Mouse (Mus musculus) CH12.LX (cell line): Measurements from ENCODE around the gene Pbrm1. TPM values are rescaled to one million over a fixed set of nuclear protein-coding genes. Genes with fewer than 3 reads are reported as not detected.
A peak's percentile ranks its signal among the peaks of the same experiment; 100 is the strongest.

Source experiments
- DNase-seq: peaks from one replicate; pipeline ENCODE4 v3.0.0-alpha.2; 2013; ENCODE audit errors: extremely low read depth
- H3K27ac ChIP-seq: 2 replicates; pipeline ENCODE4 v1.5.1; 2012; ENCODE audit warnings: low read depth, mild to moderate bottlenecking, control low read depth, moderate library complexity; ENCODE audit not compliant: insufficient read depth
- H3K27me3 ChIP-seq: replicated peaks from 2 replicates; pipeline ENCODE3; 2012; ENCODE audit warnings: inconsistent platforms
- H3K36me3 ChIP-seq, 2 experiments: replicated peaks in 1 of 2; 2 replicates each; pipeline versions ENCODE3 to v1.6.1; 2012; ENCODE audit warnings: inconsistent platforms in 1 of 2, low read length in 1 of 2, mild to moderate bottlenecking in 1 of 2, mixed read lengths in 1 of 2, moderate library complexity in 1 of 2; ENCODE audit not compliant: control insufficient read depth in 1 of 2, insufficient read depth in 1 of 2
- H3K4me1 ChIP-seq, 2 experiments: 2 replicates each; pipeline ENCODE4 v1.6.1; 2012; ENCODE audit warnings: inconsistent platforms in 1 of 2, moderate library complexity in 1 of 2; ENCODE audit not compliant: insufficient read depth in 2 of 2, control insufficient read depth in 1 of 2
- H3K4me2 ChIP-seq: 2 replicates; pipeline ENCODE4 v1.6.1; 2012; ENCODE audit warnings: low read depth, mild to moderate bottlenecking, control low read depth; ENCODE audit not compliant: poor library complexity, insufficient read depth, severe bottlenecking
- H3K4me3 ChIP-seq, 3 experiments: fragments of 150-350 bp in 1 of 3; sonication (generic) in 1 of 3; replicated peaks in 1 of 3; 2 replicates each; pipeline versions ENCODE3 to v1.5.1; 2011 to 2012; ENCODE audit warnings: low read depth in 2 of 3, low read length in 2 of 3, mild to moderate bottlenecking in 2 of 3, moderate library complexity in 2 of 3, control low read depth in 1 of 3, improper control_type of control experiment in 1 of 3, inconsistent platforms in 1 of 3, mixed read lengths in 1 of 3; ENCODE audit not compliant: poor library complexity in 1 of 3
- H3K79me2 ChIP-seq: replicated peaks from 2 replicates; pipeline ENCODE4 v1.6.1; 2012; ENCODE audit warnings: mild to moderate bottlenecking, moderate library complexity; ENCODE audit not compliant: control insufficient read depth, poor library complexity, insufficient read depth, severe bottlenecking; ENCODE audit errors: extremely low read depth
- H3K9ac ChIP-seq: 2 replicates; pipeline ENCODE4 v1.6.1; 2012; ENCODE audit warnings: low read depth, mild to moderate bottlenecking, control low read depth, moderate library complexity; ENCODE audit not compliant: insufficient read depth
- H3K9me3 ChIP-seq: replicated peaks from 2 replicates; pipeline ENCODE3; 2012; ENCODE audit warnings: low read length, inconsistent platforms, mixed read lengths
- BHLHE40 ChIP-seq: IDR thresholded peaks from 2 replicates; pipeline ENCODE4 v1.6.1; 2011; ENCODE audit warnings: mild to moderate bottlenecking, low read depth, low read length, improper control_type of control experiment
- CHD1 ChIP-seq: IDR thresholded peaks from 2 replicates; pipeline ENCODE4 v1.6.1; 2012; ENCODE audit warnings: low read depth, low read length, improper control_type of control experiment, inconsistent platforms
- CHD2 ChIP-seq: IDR thresholded peaks from 2 replicates; pipeline ENCODE4 v1.6.1; 2011; ENCODE audit warnings: low read length, improper control_type of control experiment
- CTCF ChIP-seq, 2 experiments: IDR thresholded peaks in 1 of 2; conservative IDR thresholded peaks in 1 of 2; 2 replicates each; pipeline ENCODE4 v1.5.1; 2011 to 2012; ENCODE audit warnings: low read depth in 2 of 2, low read length in 2 of 2, improper control_type of control experiment in 1 of 2, inconsistent platforms in 1 of 2, mild to moderate bottlenecking in 1 of 2, moderate library complexity in 1 of 2
- E2F4 ChIP-seq: IDR thresholded peaks from 2 replicates; pipeline ENCODE4 v1.6.1; 2011; ENCODE audit warnings: low read depth, low read length, improper control_type of control experiment; ENCODE audit not compliant: insufficient replicate concordance
- ELF1 ChIP-seq: IDR thresholded peaks from 2 replicates; pipeline ENCODE4 v1.6.1; 2014; ENCODE audit warnings: low read depth, mild to moderate bottlenecking, inconsistent platforms, low read length, improper control_type of control experiment
- EP300 ChIP-seq: IDR thresholded peaks from 2 replicates; pipeline ENCODE4 v1.6.1; 2011; ENCODE audit warnings: low read length, improper control_type of control experiment
- ETS1 ChIP-seq: conservative IDR thresholded peaks from 2 replicates; pipeline ENCODE4 v1.6.1; 2012; ENCODE audit warnings: low read depth, mild to moderate bottlenecking, inconsistent platforms, low read length, improper control_type of control experiment, moderate library complexity
- GABPA ChIP-seq: IDR thresholded peaks from 2 replicates; pipeline ENCODE4 v1.6.1; 2012; ENCODE audit warnings: low read depth, low read length, improper control_type of control experiment, inconsistent platforms; ENCODE audit not compliant: insufficient replicate concordance
- HCFC1 ChIP-seq: IDR thresholded peaks from 2 replicates; pipeline ENCODE4 v1.6.1; 2012; ENCODE audit warnings: low read depth, mild to moderate bottlenecking, inconsistent platforms, low read length, improper control_type of control experiment
- IRF4 ChIP-seq: IDR thresholded peaks from 2 replicates; pipeline ENCODE4 v1.6.1; 2014; ENCODE audit warnings: low read depth, mild to moderate bottlenecking, inconsistent platforms, low read length, improper control_type of control experiment
- JUN ChIP-seq: IDR thresholded peaks from 2 replicates; pipeline ENCODE4 v1.6.1; 2011; ENCODE audit warnings: low read depth, mild to moderate bottlenecking, low read length, improper control_type of control experiment, moderate library complexity; ENCODE audit not compliant: insufficient read depth
- KAT2A ChIP-seq: IDR thresholded peaks from 2 replicates; pipeline ENCODE4 v1.6.1; 2012; ENCODE audit warnings: low read length, improper control_type of control experiment, inconsistent platforms; ENCODE audit not compliant: insufficient replicate concordance
- MAX ChIP-seq: IDR thresholded peaks from 2 replicates; pipeline ENCODE4 v1.6.1; 2011; ENCODE audit warnings: low read length, improper control_type of control experiment
- MEF2A ChIP-seq: IDR thresholded peaks from 2 replicates; pipeline ENCODE4 v1.6.1; 2014; ENCODE audit warnings: low read depth, mild to moderate bottlenecking, inconsistent platforms, low read length, improper control_type of control experiment, borderline replicate concordance
- MXI1 ChIP-seq: IDR thresholded peaks from 2 replicates; pipeline ENCODE4 v1.6.1; 2011; ENCODE audit warnings: mild to moderate bottlenecking, low read depth, low read length, improper control_type of control experiment
- MYC ChIP-seq: IDR thresholded peaks from 2 replicates; pipeline ENCODE4 v1.6.1; 2011; ENCODE audit warnings: low read depth, mild to moderate bottlenecking, improper control_type of control experiment, low read length
- NELFE ChIP-seq: IDR thresholded peaks from 2 replicates; pipeline ENCODE4 v1.6.1; 2011; ENCODE audit warnings: low read depth, low read length, improper control_type of control experiment
- POLR2A ChIP-seq: IDR thresholded peaks from 2 replicates; pipeline ENCODE4 v1.6.1; 2011; ENCODE audit warnings: low read depth, mild to moderate bottlenecking, improper control_type of control experiment, low read length
- POLR2AphosphoS2 ChIP-seq: IDR thresholded peaks from 2 replicates; pipeline ENCODE4 v1.6.1; 2011; ENCODE audit warnings: low read depth, low read length, improper control_type of control experiment
- RAD21 ChIP-seq: IDR thresholded peaks from 2 replicates; pipeline ENCODE4 v1.6.1; 2011; ENCODE audit warnings: low read depth, mild to moderate bottlenecking, low read length, improper control_type of control experiment, moderate library complexity
- SIN3A ChIP-seq: IDR thresholded peaks from 2 replicates; pipeline ENCODE4 v1.6.1; 2012; ENCODE audit warnings: low read length, improper control_type of control experiment, inconsistent platforms
- TBP ChIP-seq: conservative IDR thresholded peaks from 2 replicates; pipeline ENCODE4 v1.6.1; 2011; ENCODE audit warnings: low read depth, low read length, improper control_type of control experiment
- TCF12 ChIP-seq: IDR thresholded peaks from 2 replicates; pipeline ENCODE4 v1.6.1; 2014; ENCODE audit warnings: low read depth, mild to moderate bottlenecking, inconsistent platforms, low read length, improper control_type of control experiment
- UBTF ChIP-seq: IDR thresholded peaks from 2 replicates; pipeline ENCODE4 v1.6.1; 2012; ENCODE audit warnings: low read depth, mild to moderate bottlenecking, inconsistent platforms, low read length, improper control_type of control experiment, moderate library complexity
- USF1 ChIP-seq: IDR thresholded peaks from 2 replicates; pipeline ENCODE4 v1.6.1; 2014; ENCODE audit warnings: low read depth, mild to moderate bottlenecking, inconsistent platforms, low read length, improper control_type of control experiment
- USF2 ChIP-seq: conservative IDR thresholded peaks from 2 replicates; pipeline ENCODE4 v1.6.1; 2011; ENCODE audit warnings: low read depth, low read length, improper control_type of control experiment
- ZKSCAN1 ChIP-seq: IDR thresholded peaks from 2 replicates; pipeline ENCODE4 v1.6.1; 2012; ENCODE audit warnings: low read depth, inconsistent platforms, low read length, improper control_type of control experiment, borderline replicate concordance
- ZMIZ1 ChIP-seq: IDR thresholded peaks from 2 replicates; pipeline ENCODE4 v1.6.1; 2012; ENCODE audit warnings: low read depth, mild to moderate bottlenecking, inconsistent platforms, low read length, improper control_type of control experiment
- ZNF384 ChIP-seq: IDR thresholded peaks from 2 replicates; pipeline ENCODE4 v1.6.1; 2012; ENCODE audit warnings: low read depth, low read length, improper control_type of control experiment, inconsistent platforms
- dilution Hi-C: fragments of 300-500 bp; cut with MboI; formaldehyde crosslinking; loops from 2 replicates; pipeline ENCODE4 v1.14.3; 2020; ENCODE audit warnings: low sequenced_read_pairs; ENCODE audit not compliant: extremely low pct_unique_long_range_greater_than_20kb, extremely low pct_ligation_motif_present
- in situ Hi-C: fragments of 300-500 bp; cut with MboI; formaldehyde crosslinking; loops from 3 replicates; pipeline ENCODE4 v1.14.3; 2019; ENCODE audit warnings: low sequenced_read_pairs, low pct_ligation_motif_present, low pct_unique_long_range_greater_than_20kb, mixed read lengths
- polyA plus RNA-seq: library from polyadenylated mRNA; unstranded; fragments of >175 nt; gene quantifications from 2 replicates; pipeline ENCODE4 v1.2.1, GENCODE M21; 2012; ENCODE audit warnings: low read depth; ENCODE audit not compliant: insufficient read length
- total RNA-seq, 2 experiments: library from RNA; depleted of rRNA; stranded (reverse); fragments of 300-350 nt in 1 of 2; fragments of >200 nt in 1 of 2; gene quantifications; 2 replicates each; pipeline ENCODE4 v1.2.3; 2012 to 2014

The Pbrm1 gene
- total and polyA plus RNA-seq, 3 experiments: 20.4 to 28.8 (median 22.6) TPM

- Histone ChIP-seq H3K9ac (0 out of 2 replicates have a peak overlapping the region, but pooled peaks have one; percentile 98), H3K4me1 (peaks cover 9 to 41% of the 10 kb centered on the region in 2 experiments), H3K27ac (no peak overlapping the region), H3K4me2 (peak overlapping the region; percentile 41), H3K27me3 (no peaks in the 10 kb centered on the region), H3K9me3 (no peaks in the 10 kb centered on the region), H3K36me3 (peaks cover 53 to 67% of the 10 kb centered on the region in 2 experiments), H3K79me2 (peaks cover 52% of the 10 kb centered on the region), H3K4me3 (peak overlapping the region in 1 of 3 experiments; percentile 96)
- in situ Hi-C loops (no loop called here), dilution Hi-C loops (no loop called here)
- TF ChIP-seq SIN3A (no peak), CTCF (conservative IDR thresholded peaks at IDR 0.05 in 1 of 2, IDR thresholded peaks at IDR 0.05 in 1 of 2; ENCODE audit: low read depth in 2 of 2, low read length in 2 of 2) (no peak), POLR2AphosphoS2 (no peak), USF2 (no peak), CHD1 (no peak), ZNF384 (no peak), RAD21 (no peak), UBTF (no peak), GABPA (no peak), ZKSCAN1 (no peak), MEF2A (no peak), TCF12 (no peak), TBP (no peak), JUN (no peak), EP300 (no peak), MAX (no peak), E2F4 (no peak), KAT2A (no peak), ZMIZ1 (no peak), IRF4 (no peak)
- no peak for DNase-seq
These were observed 2.9 kb upstream of the Pbrm1 start for GRCm38 (mm10) chr14:31016063-31016462.

- Histone ChIP-seq H3K27me3 (no peaks in the 10 kb centered on the region), H3K9ac (peak overlapping the region; percentile 98), H3K79me2 (peaks cover 62% of the 10 kb centered on the region), H3K27ac (no peak overlapping the region), H3K36me3 (peaks cover 40 to 56% of the 10 kb centered on the region in 2 experiments), H3K9me3 (no peaks in the 10 kb centered on the region), H3K4me1 (peaks cover 9 to 56% of the 10 kb centered on the region in 2 experiments), H3K4me2 (peak overlapping the region; percentile 99), H3K4me3 (peak overlapping the region; percentile 96 to 99 (median 98))
- in situ Hi-C loops (no loop called here), dilution Hi-C loops (no loop called here)
- DNase-seq: peak; percentile 78
- peak; percentile 84 for TF ChIP-seq BHLHE40
- no peak for TF ChIP-seq ETS1
- peak; percentile 42 for TF ChIP-seq USF1
- no peak for TF ChIP-seq E2F4
- TF ChIP-seq MYC: peak; percentile 100
- TF ChIP-seq ELF1: no peak
- TF ChIP-seq MXI1: peak; percentile 100
- TF ChIP-seq HCFC1: peak; percentile 38; the same call in 1 of the 2 replicates
- peak; percentile 42; the same call in 1 of the 2 replicates for TF ChIP-seq POLR2A
- no peak for TF ChIP-seq CHD2
- TF ChIP-seq USF2: peak; percentile 18; the same call in 1 of the 2 replicates
- 0 out of 2 replicates have a peak, but pooled peaks have one; percentile 15 for TF ChIP-seq CHD1
- TF ChIP-seq POLR2AphosphoS2: no peak
- 0 out of 2 replicates have a peak, but pooled peaks have one; percentile 47 for TF ChIP-seq IRF4
- TF ChIP-seq TCF12: 0 out of 2 replicates have a peak, but pooled peaks have one; percentile 16
- peak; percentile 100 for TF ChIP-seq MAX
- 0 out of 2 replicates have a peak, but pooled peaks have one; percentile 16 for TF ChIP-seq KAT2A
- TF ChIP-seq CTCF (conservative IDR thresholded peaks at IDR 0.05 in 1 of 2, IDR thresholded peaks at IDR 0.05 in 1 of 2; ENCODE audit: low read depth in 2 of 2, low read length in 2 of 2): peak in 1 of 2 experiments; percentile 54; a peak in 2 of 4 replicates
- TF ChIP-seq TBP: 0 out of 2 replicates have a peak, but pooled peaks have one; percentile 35
- no peak; the same call in 1 of the 2 replicates for TF ChIP-seq MEF2A
- TF ChIP-seq SIN3A: peak; percentile 97
- 0 out of 2 replicates have a peak, but pooled peaks have one; percentile 25 for TF ChIP-seq NELFE
These were observed 1.1 kb upstream of the Pbrm1 start for GRCm38 (mm10) chr14:31017854-31018253.
